Mouse (Mus musculus) adrenal gland, postnatal 4 days (tissue): Measurements from ENCODE around the gene Eepd1. TPM values are rescaled to one million over a fixed set of nuclear protein-coding genes. Genes with fewer than 3 reads are reported as not detected.

ENCODE experiments used
- DNase-seq, 2 experiments: peaks; one replicate each; pipeline ENCODE4 v3.0.0; 2021 to 2022; ENCODE audit warnings: low spot score in 2 of 2, mixed read lengths in 2 of 2
- total RNA-seq, 2 experiments: library from RNA; stranded (reverse); gene quantifications; 2 replicates each; pipeline ENCODE4 v1.2.3; 2021

The Eepd1 gene
- total RNA-seq, 2 experiments from 2014 or later: 41.6 to 49.1 TPM

- no peak for DNase-seq
Measured at GRCm38 (mm10) chr9:25527359-25528038, 46.2 kb downstream of the Eepd1 start.

GRCm38 (mm10) chr9:25531627-25532026, 50.3 kb downstream of the Eepd1 start:
- DNase-seq: no peak

- DNase-seq: no peak
Measured at GRCm38 (mm10) chr9:25532105-25532504, 50.8 kb downstream of the Eepd1 start.

GRCm38 (mm10) chr9:25535487-25535886, 54.1 kb downstream of the Eepd1 start:
- no peak for DNase-seq

- DNase-seq: no peak
Measured at GRCm38 (mm10) chr9:25539461-25539860, 58.1 kb downstream of the Eepd1 start.

GRCm38 (mm10) chr9:25541355-25541754, 60.0 kb downstream of the Eepd1 start:
- DNase-seq: no peak

GRCm38 (mm10) chr9:25545212-25545611, 63.9 kb downstream of the Eepd1 start:
- no peak for DNase-seq

GRCm38 (mm10) chr9:25549130-25550060, 68.0 kb downstream of the Eepd1 start:
- no peak for DNase-seq

- DNase-seq: no peak
Measured at GRCm38 (mm10) chr9:25550196-25550595, 68.8 kb downstream of the Eepd1 start.

GRCm38 (mm10) chr9:25552532-25552931, 71.2 kb downstream of the Eepd1 start:
- DNase-seq: no peak

- DNase-seq: no peak
Measured at GRCm38 (mm10) chr9:25554246-25554803, 73.0 kb downstream of the Eepd1 start.

GRCm38 (mm10) chr9:25555261-25555660, 73.9 kb downstream of the Eepd1 start:
- no peak for DNase-seq

GRCm38 (mm10) chr9:25556008-25556407, 74.7 kb downstream of the Eepd1 start:
- DNase-seq: no peak

- no peak for DNase-seq
Measured at GRCm38 (mm10) chr9:25557378-25557777, 76.0 kb downstream of the Eepd1 start.

GRCm38 (mm10) chr9:25558834-25559233, 77.5 kb downstream of the Eepd1 start:
- no peak for DNase-seq

- DNase-seq: no peak
Measured at GRCm38 (mm10) chr9:25560016-25560758, 78.8 kb downstream of the Eepd1 start.

- no peak for DNase-seq
Measured at GRCm38 (mm10) chr9:25561143-25561542, 79.8 kb downstream of the Eepd1 start.

- DNase-seq: no peak
Measured at GRCm38 (mm10) chr9:25563806-25564205, 82.5 kb downstream of the Eepd1 start.

GRCm38 (mm10) chr9:25567071-25567470, 85.7 kb downstream of the Eepd1 start:
- no peak for DNase-seq

GRCm38 (mm10) chr9:25568783-25569182, 87.4 kb downstream of the Eepd1 start:
- no peak for DNase-seq

- no peak for DNase-seq
Measured at GRCm38 (mm10) chr9:25570011-25570410, 88.7 kb downstream of the Eepd1 start.
